Mouse (Mus musculus) retina, embryonic 14.5 days (tissue): ENCODE results near the gene Kif7.

Source experiments
- DNase-seq: peaks from one replicate; pipeline ENCODE4 v3.0.0-alpha.2; 2015; ENCODE audit warnings: low spot score

Kif7 gene

GRCm38 (mm10) chr7:79721386-79721977, 6.0 kb upstream of the Kif7 start:
- peak; percentile 63 for DNase-seq

DNA sequence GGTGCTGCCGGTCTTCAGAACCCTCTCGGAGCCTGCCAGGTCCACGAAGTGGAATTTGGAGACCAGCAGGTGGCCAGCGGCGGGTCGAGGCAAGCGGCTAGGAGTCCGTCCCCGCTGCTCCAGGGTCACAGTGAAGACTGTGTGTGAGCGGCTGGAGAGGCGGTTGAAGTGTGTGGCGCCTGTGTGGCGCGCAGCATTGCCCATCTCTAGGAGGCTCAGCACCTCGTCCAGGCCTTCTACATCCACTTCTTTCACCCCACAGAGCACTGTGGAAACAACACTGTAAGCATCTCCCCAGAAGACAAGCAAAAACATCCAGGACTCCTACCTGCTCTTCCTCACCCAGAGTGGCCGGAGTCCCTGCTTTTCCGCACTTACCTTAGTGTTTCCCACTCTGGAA, 4.7 kb downstream of the Kif7 start:
- peak; percentile 20 for DNase-seq

DNA sequence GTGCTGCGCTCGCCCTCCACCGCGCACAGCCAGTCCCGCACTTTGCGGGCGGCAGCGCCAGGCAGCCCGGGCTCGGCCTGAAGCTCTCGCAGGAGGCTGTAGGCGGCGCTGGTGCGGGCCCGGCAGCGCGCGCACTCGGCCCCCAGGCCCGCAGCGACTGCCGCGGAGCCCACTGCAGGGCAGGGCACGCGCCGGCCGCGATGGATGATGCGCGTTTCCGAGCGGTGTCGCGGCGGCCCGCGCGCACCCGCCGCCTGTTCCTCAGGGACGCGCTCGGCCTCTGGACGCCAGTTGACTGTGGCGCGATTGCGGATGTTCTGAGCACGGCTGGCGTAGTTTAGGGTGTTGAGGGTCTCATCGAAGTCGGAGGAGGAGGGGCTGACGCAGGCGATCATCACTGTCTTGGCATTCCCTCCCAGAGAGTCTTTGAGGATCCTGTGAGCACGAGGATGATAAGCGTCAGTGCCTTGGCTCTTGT, 5.4 kb downstream of the Kif7 start:
- peak; percentile 87 for DNase-seq

DNA sequence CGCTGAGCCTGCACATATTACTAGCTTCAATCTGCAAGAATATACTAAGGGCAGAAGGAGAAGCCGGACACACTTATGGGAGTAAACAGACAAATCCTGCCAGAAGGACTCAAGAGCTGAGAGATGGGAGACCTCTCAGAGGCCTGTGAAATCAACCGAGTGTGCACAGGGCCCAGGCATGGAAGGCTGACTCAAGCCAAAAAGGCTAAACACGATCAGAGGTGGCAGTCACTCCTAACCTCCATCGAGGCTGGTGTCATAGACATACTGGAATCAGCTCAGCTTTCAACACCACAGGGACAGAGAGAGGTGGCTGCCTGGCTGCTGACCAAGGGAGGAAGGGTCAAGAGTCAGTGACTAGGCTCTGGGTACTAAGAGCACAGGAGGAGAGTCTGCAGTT, 10.3 kb downstream of the Kif7 start:
- DNase-seq: no peak

DNA sequence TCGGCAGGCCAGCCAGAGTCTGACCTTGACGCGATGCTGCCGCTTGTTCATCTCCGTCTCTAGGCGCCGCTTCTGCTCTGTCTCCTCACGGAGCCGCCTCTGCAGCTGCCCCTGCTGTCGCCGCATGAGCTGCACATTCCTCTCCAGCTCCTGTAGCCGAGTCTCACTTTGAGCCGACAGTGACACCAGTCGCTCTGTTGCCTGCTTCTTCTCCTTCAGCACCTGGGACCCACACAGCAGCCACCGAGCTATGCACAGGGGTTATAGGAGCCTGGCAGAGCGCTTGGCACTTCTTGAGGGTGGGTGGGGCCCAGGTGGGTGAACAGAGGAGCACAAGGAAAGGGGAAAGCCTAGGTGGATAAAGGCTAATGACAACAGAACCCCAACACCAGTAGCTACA, 12.8 kb downstream of the Kif7 start:
- DNase-seq: no peak

DNA sequence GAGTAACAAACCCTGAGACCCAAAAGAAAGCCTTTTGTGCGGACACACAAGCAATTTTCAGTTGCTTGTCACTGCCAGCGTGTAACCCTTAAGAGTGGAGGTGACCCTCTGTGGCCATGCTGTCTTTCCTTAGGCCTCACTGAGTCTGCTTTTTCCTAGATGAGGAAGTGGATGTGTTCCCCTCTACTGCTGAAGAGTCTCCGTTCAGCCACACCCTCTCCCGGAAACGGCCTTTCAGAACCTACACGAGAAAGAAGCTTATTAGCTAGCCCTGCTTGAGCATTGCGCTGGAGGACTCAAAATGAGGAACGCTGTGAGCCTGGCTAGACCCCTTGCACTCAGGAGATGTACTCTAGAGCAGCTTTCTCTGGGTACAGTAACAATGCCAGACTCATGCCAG, 19.0 kb downstream of the Kif7 start:
- no peak for DNase-seq

- no peak for DNase-seq
These were observed 35.3 kb downstream of the Kif7 start for GRCm38 (mm10) chr7:79680231-79680630.

DNA sequence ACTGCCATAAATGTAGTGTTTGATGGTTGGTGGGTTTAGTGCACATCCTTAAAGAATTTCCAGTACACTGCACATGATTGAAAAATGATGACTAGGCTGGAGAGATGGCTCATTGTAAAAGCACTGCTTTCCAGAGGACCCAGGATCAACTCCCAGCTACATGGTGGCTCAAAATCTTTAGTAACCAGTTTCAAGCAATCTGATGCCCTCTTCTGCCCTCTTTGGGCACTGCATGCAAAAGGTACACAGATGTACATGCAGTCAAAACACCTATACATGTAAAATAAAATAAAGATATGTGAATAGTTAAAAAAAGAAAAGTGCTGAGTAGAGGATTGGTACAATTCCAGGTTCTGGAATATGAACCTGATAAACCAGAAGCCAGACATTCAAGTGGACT, 36.3 kb downstream of the Kif7 start:
- peak; percentile 15 for DNase-seq

DNA sequence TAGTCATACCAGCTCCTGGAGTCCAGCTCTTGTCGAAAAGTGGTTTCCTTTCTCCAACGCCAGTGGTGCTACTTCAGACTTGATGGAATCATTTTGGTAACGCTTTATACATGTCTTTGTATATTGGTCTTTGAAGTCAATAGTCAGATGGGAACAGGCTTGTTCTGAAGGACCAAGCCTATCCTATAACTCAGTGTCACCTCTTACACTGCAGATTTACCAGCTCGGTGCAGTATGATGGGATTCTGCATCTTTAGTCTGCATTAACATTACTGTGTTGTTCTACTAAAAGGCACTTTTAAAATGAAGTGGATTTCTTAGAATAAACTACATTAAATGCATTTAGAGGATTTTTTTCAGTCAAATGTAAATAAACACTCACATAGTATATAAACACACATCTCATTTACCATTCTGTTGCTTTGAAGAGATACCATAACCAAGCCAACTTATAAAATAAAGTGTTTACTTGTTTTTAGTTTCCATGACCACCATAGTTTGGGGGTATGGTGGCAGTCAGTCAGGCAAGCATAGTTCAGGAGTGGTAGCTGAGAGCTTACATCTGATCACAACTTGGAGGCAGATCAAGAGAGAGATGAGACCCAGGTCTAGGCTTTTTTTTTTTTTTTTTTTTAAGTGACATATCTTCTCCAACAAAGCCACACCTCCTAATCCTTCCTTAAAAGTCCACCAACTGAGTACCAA, 44.5 kb downstream of the Kif7 start:
- no peak for DNase-seq

DNA sequence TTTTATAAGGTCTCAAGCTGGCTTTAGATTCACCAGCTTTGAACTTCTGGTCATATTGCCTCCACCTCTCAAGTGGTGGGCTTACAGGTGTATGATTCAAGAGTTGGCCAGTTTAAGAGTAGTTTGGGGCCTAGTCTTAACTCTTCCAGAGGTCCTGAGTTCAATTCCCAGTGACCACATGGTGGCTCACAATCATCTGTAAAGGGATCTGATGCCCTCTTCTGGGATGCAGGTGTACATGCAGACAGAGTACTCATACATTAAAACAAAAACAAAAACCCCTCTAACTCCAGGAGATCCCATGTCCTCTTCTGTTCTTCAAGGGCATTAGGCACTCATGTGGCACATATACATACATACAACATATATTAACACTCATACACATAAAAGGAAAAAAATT, 48.8 kb downstream of the Kif7 start:
- no peak for DNase-seq

DNA sequence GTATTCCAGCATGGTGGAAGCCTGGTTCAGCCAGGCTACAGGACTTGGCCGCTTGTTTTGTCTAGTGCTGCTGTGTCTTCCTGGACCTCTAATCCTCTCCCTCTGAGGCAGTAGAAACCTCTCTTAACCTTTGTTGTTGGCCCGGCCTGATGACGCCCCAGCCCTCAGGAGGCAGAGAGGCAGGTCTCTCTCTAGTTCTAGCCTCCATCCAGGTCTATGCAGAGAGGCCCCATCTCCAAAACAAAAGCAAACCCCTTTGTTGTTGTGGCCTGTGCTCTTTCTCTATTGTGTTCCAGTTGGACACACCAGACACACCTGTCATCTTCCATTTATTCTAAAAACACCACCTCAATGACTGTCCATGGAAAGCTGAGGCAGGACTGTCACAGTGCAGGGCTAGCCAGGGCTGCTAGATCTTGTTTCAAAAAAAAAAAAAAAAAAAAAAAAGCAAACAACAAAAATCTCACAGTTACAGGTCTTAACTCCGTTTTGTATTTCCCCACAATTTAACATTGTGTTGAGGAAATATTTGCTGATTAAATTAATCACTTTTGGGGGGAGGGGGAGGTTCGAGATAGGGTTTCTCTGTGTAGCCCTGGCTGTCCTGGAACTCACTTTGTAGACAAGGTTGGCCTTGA, 54.1 kb downstream of the Kif7 start:
- peak; percentile 18 for DNase-seq

- DNase-seq: no peak
These were observed 55.0 kb downstream of the Kif7 start for GRCm38 (mm10) chr7:79660291-79661150.

DNA sequence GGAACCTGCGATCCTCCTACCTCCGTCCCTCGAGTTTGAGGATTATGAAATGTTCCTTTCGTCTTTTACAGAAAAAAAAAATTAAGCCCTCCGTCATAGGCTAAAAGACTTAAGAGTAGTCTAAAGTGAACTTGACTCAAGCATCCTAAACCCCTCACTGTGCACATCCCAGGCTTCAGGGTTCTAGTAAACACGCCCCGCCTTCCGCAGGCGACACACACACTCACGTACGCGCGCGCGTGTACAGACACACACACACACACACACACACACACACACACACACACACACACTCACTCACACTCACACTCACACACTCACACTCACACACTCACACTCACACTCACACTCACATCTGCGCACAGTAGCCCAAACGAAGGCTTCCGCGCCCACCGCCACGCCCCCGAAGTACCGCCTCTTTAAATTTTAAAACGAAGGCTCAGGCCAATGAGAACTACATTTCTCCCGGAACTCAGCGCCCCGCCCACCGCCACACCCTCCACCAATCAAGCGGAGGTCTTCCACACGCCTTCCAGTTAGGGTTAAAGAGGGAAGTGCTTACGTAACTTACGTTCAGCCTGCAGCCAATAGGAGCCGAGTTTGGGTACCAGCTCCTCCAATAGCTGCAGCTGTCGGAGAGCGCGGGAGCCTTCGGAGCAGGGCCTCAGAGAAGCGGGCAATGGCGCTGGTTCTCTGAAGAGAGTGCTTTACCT, 55.8 kb downstream of the Kif7 start, which contains the start of gene Ticrr:
TSS of gene Ticrr (plus strand) at position 619 of the 713 bp plus-strand sequence.
- DNase-seq: peak; percentile 98

- DNase-seq: no peak
These were observed 60.9 kb downstream of the Kif7 start for GRCm38 (mm10) chr7:79654586-79654985.

GRCm38 (mm10) chr7:79654185-79654584, 61.3 kb downstream of the Kif7 start:
- no peak for DNase-seq

DNA sequence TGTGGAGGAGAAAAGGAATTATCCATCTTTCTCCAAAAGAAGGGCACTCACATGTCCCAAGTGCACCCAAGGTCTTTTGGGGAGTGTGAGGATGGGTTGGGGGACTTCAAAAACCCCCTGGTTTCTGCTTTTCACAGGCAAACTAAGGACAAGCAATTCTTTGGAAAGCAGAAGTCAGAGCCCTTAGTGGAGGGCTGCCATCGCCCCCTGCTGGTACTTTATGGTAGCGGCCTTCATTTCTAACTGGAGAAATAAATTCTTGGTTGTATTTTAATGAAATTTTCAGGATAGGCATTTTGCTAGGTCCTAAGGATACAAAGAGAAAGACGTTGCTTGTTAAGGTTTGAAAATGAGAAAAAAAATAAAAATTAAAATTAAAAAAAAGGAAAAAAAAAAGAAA, 66.5 kb downstream of the Kif7 start:
- peak; percentile 82 for DNase-seq
